Mouse (Mus musculus): Measurements from ENCODE around the gene Gm4724. TPM values are rescaled to one million over a fixed set of nuclear protein-coding genes. Genes with fewer than 3 reads are reported as not detected.
"Not testable (repeated sequence)": the region's sequence is repeated elsewhere in the genome, so short reads cannot be mapped to it uniquely, and the experiment has no call there.

The Gm4724 gene
- polyA plus RNA-seq (2015; fragmentation: Nextera tagmentation; extraction: Ambion mirVana): 2.5 and 3.7 TPM in 2 replicates

GRCm38 (mm10) chr2:175435707-175436106 lies at the start of gene Gm4724:
Gm4724 (minus strand) TSS chr2:175435807.
- H3K9ac ChIP-seq (replicated peaks); H3K4me2 ChIP-seq (ENCODE audit: low read depth, low read length); H3K4me3 ChIP-seq (ENCODE audit: low read depth, low read length); H3K36me3 ChIP-seq (replicated peaks; ENCODE audit: insufficient read depth, low read length); H3K4me1 ChIP-seq (ENCODE audit: insufficient read depth); DNase-seq; H3K9me3 ChIP-seq (ENCODE audit: low read length); H3K27me3 ChIP-seq (ENCODE audit: insufficient read depth, low read length); H3K27ac ChIP-seq (ENCODE audit: low read depth); ATAC-seq: not testable (repeated sequence)
- no CpG with 5 or more reads among the region's 4 CpGs for WGBS (ENCODE audit: insufficient replicate concordance)

GRCm38 (mm10) chr2:175469685-175470084 lies 34.1 kb upstream of the Gm4724 start, which contains the start of gene Zfp965:
Zfp965 (plus strand) TSS chr2:175469985.
- not testable (repeated sequence) for H3K36me3 ChIP-seq (replicated peaks; ENCODE audit: insufficient read depth, low read length); H3K27ac ChIP-seq (ENCODE audit: low read depth); H3K4me3 ChIP-seq (ENCODE audit: low read depth, low read length); H3K4me1 ChIP-seq (ENCODE audit: insufficient read depth); DNase-seq; H3K4me2 ChIP-seq (ENCODE audit: low read depth, low read length); H3K9ac ChIP-seq (replicated peaks); H3K27me3 ChIP-seq (ENCODE audit: insufficient read depth, low read length); H3K9me3 ChIP-seq (ENCODE audit: low read length); ATAC-seq
- no CpG with 5 or more reads among the region's 6 CpGs for WGBS (ENCODE audit: insufficient replicate concordance)

Other genes starting within 250 kb of the Gm4724 start
- gene Gm14391, start 228.9 kb downstream of the Gm4724 start, polyA plus RNA-seq (2015; fragmentation: Nextera tagmentation; extraction: Ambion mirVana): 0.22 and 1.4 TPM in 2 replicates
- gene Gm14440, start 160.7 kb downstream of the Gm4724 start, polyA plus RNA-seq (2015; fragmentation: Nextera tagmentation; extraction: Ambion mirVana): not detected in 2 replicates
- 2.5 and 2.8 TPM in 2 replicates for gene Gm4631, start 97.6 kb downstream of the Gm4724 start, polyA plus RNA-seq (2015; fragmentation: Nextera tagmentation; extraction: Ambion mirVana)
- 1.2 and 1.8 TPM in 2 replicates for gene Zfp968, start 63.4 kb downstream of the Gm4724 start, polyA plus RNA-seq (2015; fragmentation: Nextera tagmentation; extraction: Ambion mirVana)
- gene Zfp965, start 34.2 kb upstream of the Gm4724 start, polyA plus RNA-seq (2015; fragmentation: Nextera tagmentation; extraction: Ambion mirVana): 1.6 and 1.8 TPM in 2 replicates
- gene Gm11007, start 208.2 kb upstream of the Gm4724 start, polyA plus RNA-seq (2015; fragmentation: Nextera tagmentation; extraction: Ambion mirVana): 2.8 TPM in 1 of 2 replicates, not detected in the other